Mouse (Mus musculus) 3T3-L1 (cell line): ENCODE measurements around the gene Psmg4.

Source experiments
- DNase-seq: peaks from one replicate; pipeline ENCODE4 v3.0.0-alpha.2; 2015; ENCODE audit warnings: low read depth, low spot score

Gene Psmg4

GRCm38 (mm10) chr13:34148181-34148580 lies 14.6 kb upstream of the Psmg4 start:
- DNase-seq = no peak

DNA sequence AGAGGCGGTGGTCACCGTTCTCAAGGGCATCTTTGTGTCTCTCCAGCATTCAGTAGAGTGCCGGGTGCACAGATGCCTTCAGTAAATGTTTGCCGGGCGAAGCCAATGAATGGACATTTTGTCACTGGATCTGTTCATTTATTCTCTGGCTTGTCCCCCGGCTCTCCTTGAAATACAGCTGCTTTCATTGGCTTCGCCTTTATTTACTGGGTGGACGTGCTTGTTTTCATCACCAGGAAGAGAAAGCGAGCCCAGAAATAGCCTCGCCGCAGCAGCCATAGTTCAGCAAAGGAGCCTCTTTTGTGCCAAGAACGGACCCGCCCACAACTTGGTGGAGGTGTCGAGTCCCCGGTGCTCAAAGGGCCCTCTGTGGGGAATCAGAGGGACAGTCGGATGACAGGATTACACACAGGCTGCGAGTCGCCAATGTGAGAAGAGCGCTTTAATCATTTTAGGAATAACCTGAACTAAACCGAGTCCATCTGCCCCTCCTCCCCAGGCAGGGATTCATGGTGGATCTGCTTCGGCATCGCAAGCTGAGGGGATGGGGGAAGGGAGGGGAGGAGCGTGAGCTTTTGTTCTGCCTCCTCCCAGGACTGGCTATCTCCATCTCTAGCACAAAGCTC lies 13.9 kb upstream of the Psmg4 start:
- DNase-seq = no peak

DNA sequence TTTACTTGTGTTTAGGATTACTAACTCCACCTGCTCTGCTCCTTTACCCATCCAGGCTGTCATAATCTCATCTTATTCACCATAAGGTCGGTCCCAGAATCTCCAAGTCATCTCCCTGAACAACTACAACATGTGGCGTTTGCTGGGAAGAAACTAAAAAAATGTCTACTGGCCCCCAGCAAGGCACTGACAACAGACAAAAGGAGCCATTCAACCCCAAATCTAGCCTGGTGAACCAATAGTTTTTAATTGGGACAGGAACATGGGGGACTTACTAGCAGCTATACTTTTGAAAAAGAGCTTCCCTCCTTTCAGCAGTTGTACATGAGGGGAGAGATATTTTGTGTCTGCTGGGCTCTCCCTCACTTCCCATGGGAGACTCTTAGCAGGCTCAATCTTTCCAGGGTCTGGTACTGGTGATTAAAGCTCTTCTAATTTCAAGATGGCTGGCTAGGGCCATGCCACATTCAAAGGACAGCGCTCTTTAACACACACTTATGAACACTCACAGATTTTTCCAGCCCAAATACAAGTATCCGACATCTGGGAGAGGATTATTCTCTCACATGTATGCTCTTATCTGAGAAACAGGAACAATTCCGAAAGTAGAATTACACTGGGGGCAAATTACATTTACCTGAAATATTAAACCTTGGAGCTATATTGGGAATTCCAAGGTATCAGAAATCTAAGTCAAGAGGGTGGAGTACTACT lies 13.1 kb upstream of the Psmg4 start:
- DNase-seq = no peak

GRCm38 (mm10) chr13:34150271-34151027 lies 12.3 kb upstream of the Psmg4 start:
- no peak for DNase-seq

DNA sequence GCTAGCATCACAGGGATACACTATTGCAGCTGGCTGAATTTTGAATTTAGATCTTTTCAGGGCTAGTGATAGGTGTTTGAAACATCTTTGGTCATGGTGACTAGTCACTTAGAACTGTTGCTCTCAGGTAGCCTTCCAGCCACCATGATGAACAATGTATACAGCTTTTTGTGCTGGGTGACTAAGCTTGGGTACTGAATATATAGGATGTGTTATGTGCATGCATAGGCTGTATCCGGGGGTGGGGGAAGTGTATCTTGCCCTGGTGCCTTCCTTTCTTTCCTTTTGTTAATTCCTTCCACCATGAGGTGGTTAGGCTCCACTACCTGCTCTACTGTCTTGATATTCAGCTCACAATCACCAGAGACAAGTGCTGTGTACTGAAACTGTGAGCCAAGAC lies 11.3 kb upstream of the Psmg4 start:
- no peak for DNase-seq

DNA sequence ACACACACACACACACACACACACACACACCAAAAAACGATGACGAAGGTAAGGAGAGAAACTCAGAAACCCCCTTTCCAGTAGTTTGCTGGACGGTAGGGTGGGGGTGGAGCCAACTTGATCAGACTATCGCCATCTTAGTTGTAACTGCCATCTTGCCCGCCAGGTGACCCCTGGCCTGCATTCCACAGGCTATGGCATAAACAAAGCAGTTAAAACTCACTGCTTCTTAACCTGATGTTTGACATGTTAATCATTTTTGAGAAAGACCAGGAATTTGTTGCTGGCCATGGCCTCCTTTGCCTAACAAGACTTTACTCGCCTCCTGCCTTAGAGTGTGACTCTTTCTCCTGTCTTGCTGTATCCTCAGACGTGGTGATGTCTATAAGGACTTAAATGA lies 10.1 kb upstream of the Psmg4 start:
- no peak for DNase-seq

DNA sequence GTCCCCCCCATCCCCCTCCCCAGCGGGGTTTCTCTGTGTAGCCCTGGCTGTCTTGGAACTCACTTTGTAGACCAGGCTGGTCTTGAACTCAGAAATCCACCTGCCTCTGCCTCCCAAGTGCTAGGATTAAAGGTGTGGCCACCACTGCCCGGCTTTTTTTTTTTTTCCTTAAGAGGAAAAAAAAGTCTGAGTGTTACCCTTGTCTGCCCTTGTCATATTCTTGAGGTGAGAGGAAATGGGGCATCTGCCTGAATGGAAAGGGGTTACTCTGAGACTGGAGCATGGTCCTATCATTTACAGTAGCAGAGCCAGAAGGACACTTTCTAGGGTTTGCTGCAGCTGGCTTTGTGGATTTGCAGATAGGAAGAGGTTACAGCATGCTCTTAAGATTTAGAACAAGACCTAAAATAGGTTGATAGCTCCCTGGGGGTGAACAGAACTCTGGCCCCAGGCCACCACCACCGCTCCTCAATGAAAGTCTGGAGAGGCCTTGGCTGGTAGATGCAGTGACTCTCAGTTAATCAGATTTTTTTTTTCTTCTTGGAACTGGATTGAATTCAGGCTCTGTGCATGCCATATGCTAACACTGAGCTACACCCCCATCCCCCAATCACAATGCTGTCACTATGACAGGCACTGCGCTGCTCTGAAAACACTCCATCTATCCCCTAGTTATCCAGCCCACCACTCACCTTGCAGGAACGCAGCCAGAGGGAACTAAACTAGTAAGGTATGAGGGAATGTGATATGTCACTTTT lies 9.3 kb upstream of the Psmg4 start:
- peak; percentile 30 for DNase-seq

DNA sequence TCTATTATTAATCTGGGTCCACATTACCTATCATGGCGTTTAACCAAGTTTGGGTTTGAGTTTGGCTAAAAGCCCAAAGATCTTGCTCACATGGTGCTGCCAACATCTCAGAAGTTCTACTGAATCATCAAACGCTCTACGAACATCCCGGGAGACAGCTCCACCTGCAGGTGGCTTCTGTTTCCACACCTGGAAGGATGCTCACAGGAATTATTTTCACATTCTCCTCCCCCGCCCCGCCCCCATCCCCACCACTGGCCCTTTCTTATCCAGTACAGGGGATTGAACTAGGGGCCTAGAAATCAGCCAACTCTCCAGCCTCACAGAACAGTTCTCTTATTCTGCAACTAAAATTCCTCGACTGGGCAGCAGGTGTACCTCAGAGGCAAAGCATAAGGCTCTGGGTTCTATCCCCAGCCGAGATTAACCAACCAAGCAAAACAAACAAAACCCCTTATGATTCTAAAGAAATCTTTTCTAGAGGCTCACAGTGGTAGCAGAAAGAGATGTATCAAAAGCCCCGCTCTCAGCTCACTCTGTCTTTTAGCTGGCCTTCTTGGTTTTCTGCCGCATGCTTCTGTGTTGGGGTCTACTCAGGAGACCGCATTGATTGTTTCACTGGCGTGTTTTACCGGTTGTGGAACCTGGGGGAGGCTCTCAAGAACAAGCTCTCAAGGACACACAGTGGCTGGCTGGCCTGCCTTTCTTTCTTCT lies 8.4 kb upstream of the Psmg4 start:
- DNase-seq = peak; percentile 89

- peak; percentile 88 for DNase-seq
Measured at GRCm38 (mm10) chr13:34154931-34155272, 7.9 kb upstream of the Psmg4 start.

- DNase-seq = peak; percentile 46
Measured at GRCm38 (mm10) chr13:34156133-34156839, 6.5 kb upstream of the Psmg4 start.

DNA sequence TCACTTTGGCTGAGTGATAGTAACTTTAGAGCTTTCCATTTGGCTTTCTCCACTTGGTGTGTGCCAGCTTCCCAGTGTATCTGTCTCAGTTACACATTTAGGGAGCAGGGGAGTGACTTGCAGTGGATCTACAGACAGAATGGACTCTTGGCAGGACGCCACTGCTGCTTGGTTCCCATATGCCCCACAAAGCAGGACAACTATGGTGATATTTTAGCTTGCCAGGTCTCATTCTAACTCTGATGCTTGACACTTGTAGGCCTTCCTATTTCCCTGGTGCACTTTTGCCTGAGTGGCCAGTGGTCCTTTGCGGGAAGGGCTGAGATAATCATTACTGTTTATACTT lies 6.0 kb upstream of the Psmg4 start:
- no peak for DNase-seq

DNA sequence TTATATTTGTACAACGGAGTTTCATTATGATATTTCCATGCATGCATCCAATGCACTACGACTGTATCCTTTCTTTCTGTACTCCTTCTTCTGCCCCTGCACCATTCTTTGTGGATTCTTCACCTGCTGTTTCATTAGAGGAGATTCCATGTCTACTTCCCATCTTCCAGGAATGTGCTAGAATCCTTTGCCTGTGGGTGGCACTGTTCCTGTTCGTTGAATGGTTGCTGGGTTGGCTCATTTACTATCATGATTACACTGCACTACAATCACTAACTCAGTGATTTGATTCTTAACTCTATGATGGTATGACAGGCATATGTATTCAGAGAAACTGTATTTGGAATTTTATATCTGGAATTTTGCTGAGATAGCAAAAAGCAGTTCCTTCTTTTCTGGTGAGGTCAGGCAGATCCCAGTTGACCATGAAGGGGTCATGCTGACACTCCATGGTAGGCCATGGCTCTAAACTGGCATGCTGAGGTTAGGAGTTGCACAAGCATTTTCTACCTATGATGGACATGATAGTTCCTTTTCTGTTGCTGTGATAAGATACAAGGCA lies 5.1 kb upstream of the Psmg4 start:
- no peak for DNase-seq

GRCm38 (mm10) chr13:34159926-34160325 lies 2.8 kb upstream of the Psmg4 start:
- no peak for DNase-seq

- peak; percentile 32 for DNase-seq
Measured at GRCm38 (mm10) chr13:34163304-34163975, 676 bp downstream of the Psmg4 start.

- DNase-seq = no peak
Measured at GRCm38 (mm10) chr13:34174025-34174424, 11.3 kb downstream of the Psmg4 start.

DNA sequence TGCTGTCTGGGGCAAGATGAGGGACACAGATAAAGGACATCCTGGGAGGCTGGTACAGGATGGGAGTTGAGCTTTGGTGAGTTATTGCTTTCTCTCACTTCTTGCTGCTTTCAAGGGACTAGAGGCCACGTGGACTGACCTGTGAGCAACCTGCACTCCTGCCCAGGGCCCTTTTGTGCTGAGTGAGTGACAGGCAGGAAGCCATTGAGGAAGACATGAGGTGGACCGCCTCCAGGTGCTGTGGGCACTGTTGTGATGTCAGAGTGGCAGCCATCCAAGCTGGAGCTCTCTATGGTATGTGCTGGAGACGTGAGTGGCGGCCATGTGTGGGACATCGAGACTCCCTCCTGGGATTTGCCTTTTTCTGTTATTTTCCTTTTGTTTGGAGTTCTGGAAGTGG lies 18.9 kb downstream of the Psmg4 start:
- DNase-seq = no peak

DNA sequence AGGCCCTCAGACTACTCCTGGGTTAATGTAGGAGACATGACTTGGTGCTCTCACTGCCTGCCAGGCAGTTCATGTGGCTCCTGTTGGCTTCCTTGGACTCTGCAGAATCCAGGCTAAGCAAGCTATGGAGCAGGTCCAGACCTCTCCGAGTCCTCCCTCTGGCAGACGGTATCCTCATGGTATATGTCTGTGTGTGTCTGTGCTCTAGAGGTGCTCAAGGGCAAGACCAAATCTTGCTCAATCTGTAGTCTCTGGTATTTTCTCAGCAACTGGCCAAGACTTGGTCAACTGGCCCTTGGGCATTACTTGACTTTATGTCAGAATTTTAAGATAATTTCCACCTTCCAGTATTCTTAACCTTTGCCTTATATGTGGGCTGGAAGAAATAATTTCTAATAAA lies 22.6 kb downstream of the Psmg4 start:
- DNase-seq = no peak

- DNase-seq = peak; percentile 87
Measured at GRCm38 (mm10) chr13:34187571-34187970, 24.8 kb downstream of the Psmg4 start.

DNA sequence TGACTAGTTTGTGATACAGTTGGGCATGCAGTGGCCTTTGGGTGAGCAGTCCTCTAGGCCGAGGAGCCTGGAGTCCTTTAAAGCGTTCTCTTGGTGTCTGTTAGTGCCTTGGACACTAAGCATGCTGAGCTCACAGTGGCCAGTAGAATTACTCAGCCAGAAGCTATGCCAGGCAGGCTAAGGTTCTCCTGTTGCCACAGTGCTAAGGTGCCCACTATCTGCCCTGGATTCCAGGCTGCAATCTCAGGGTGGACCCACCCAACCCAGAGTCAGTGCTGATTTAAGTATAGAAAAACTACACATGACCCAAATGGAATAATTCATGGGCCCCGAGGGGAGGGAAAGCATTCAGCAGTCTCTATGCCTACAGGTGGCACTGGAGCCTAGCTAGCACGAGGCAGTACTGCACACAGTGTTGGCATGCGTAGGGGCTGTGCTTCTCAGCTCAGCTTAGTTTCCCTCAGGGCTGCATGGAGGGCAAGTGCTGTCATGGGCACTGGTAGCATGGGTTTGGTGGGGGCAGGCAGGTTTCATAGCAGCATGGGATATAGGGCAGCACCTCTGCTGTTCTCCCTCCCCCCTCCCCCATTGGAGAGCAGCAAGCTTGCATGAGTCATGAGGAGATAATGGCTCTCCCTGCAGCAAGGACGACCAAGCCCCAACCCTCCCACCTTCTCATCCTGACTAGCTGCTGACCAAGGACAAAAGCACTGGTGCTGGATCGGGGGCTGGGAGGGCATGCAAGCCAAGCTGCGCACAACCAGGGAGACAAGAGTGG lies 29.8 kb downstream of the Psmg4 start:
- peak; percentile 52 for DNase-seq
